Mouse (Mus musculus): Measurements from ENCODE around the gene Ppm1g. TPM values are rescaled to one million over a fixed set of nuclear protein-coding genes. Genes with fewer than 3 reads are reported as not detected.

The Ppm1g gene
- polyA plus RNA-seq, 1 experiment, result not detected

DNA sequence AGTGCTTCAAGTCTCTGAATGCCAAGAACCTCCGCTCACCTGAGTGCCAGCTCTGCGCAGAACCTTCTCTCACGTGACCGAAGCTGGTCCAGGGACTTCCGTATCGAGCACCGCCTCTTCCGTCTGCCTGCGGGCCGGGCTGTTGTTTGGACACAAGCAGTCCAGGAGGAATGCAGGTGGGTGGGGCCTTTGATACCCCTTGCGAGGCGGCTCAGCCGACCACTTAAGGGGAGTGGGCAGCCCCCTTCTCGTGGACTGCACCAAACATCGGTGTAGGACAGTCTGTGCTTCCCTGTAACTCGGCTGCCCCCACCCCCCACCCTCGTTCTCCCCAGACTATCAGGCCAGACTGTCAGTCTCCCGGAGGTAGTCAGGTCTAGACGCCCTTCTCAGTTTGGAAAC, 66.3 kb downstream of the Ppm1g start, which contains the start of gene Mpv17:
Mpv17 (minus strand) TSS at position 100 of the 402 bp plus-strand sequence.
- peak; percentile 77 for TF ChIP-seq POLR2A (IDR thresholded peaks at IDR 0.05; ENCODE audit: insufficient read depth, low read depth, low read length)
- TF ChIP-seq CTCF (IDR thresholded peaks at IDR 0.05; ENCODE audit: insufficient read depth, low read depth, low read length), result no peak
- Histone ChIP-seq H3K27ac (ENCODE audit: insufficient read depth, low read depth, low read length) (0 out of 2 replicates have a peak within 1 kb of the TSS, but pooled peaks have one; percentile 10), H3K4me3 (ENCODE audit: insufficient read depth, low read depth, low read length) (peak within 1 kb of the TSS; percentile 64), H3K4me1 (ENCODE audit: control insufficient read depth, insufficient read depth, low read length) (peaks cover 5% of the 10 kb centered on the region)
- WGBS, result 0% methylated on average over 19 of the region's 19 CpGs

DNA sequence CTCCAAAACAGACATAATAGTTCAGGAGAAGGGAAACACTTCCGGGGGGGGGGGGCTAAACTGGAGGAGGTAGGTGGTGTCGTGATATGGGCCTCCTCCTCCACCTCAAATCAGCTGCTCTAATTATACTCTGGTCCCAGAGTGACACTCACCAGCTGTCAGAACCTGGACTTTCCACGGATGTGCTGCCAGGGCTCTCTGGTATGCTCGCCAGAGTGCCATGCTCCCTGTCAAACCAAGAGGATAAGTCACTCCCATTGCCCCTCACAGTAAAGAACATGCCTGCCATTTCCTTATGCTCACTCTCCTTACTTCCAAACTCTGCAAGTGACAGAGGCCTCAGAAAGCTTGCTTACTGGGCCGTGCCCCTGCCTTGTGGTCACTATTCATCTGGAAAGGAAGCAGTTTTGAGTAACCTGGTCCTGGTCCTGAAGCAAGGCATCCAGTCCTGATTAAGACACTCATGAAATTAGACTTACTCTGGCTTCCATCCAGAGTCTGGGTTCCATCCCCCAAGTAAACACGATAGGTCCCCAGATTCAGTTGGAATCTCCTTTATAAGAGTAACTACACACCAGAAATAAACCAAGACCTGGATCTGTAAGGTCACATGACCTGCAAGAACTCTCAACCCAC, 66.9 kb downstream of the Ppm1g start:
- peak overlapping the region; percentile 64 for H3K4me3 ChIP-seq (ENCODE audit: insufficient read depth, low read depth, low read length)
- peaks cover 5% of the 10 kb centered on the region for H3K4me1 ChIP-seq (ENCODE audit: control insufficient read depth, insufficient read depth, low read length)
- TF ChIP-seq POLR2A (IDR thresholded peaks at IDR 0.05; ENCODE audit: insufficient read depth, low read depth, low read length) (no peak), CTCF (IDR thresholded peaks at IDR 0.05; ENCODE audit: insufficient read depth, low read depth, low read length) (no peak)
- 23% methylated on average over 6 of the region's 6 CpGs for WGBS
- H3K27ac ChIP-seq (ENCODE audit: insufficient read depth, low read depth, low read length), result no peak overlapping the region

Other genes starting within 250 kb of the Ppm1g start
- not detected in 2 replicates for gene Atraid, start 172.4 kb downstream of the Ppm1g start, polyA plus RNA-seq (2012; ENCODE audit: insufficient read depth, insufficient read length, low replicate concordance, missing spikeins)
- gene Slc5a6, start 171.8 kb downstream of the Ppm1g start, polyA plus RNA-seq (2012; ENCODE audit: insufficient read depth, insufficient read length, low replicate concordance, missing spikeins), result not detected in 2 replicates
- not detected in 2 replicates for gene Cad, start 165.9 kb downstream of the Ppm1g start, polyA plus RNA-seq (2012; ENCODE audit: insufficient read depth, insufficient read length, low replicate concordance, missing spikeins)
- not detected in 2 replicates for gene Dnajc5g, start 114.4 kb downstream of the Ppm1g start, polyA plus RNA-seq (2012; ENCODE audit: insufficient read depth, insufficient read length, low replicate concordance, missing spikeins)
- gene Slc30a3, start 112.5 kb downstream of the Ppm1g start, polyA plus RNA-seq (2012; ENCODE audit: insufficient read depth, insufficient read length, low replicate concordance, missing spikeins), result not detected in 2 replicates
- not detected in 2 replicates for gene Trim54, start 104.0 kb downstream of the Ppm1g start, polyA plus RNA-seq (2012; ENCODE audit: insufficient read depth, insufficient read length, low replicate concordance, missing spikeins)
- not detected in 2 replicates for gene Ucn, start 81.9 kb downstream of the Ppm1g start, polyA plus RNA-seq (2012; ENCODE audit: insufficient read depth, insufficient read length, low replicate concordance, missing spikeins)
- gene Mpv17, start 66.4 kb downstream of the Ppm1g start, polyA plus RNA-seq (2012; ENCODE audit: insufficient read depth, insufficient read length, low replicate concordance, missing spikeins), result not detected in 2 replicates
- not detected in 2 replicates for gene Gm29609, start 40.8 kb downstream of the Ppm1g start, polyA plus RNA-seq (2012; ENCODE audit: insufficient read depth, insufficient read length, low replicate concordance, missing spikeins)
- gene Gtf3c2, start 40.5 kb downstream of the Ppm1g start, polyA plus RNA-seq (2012; ENCODE audit: insufficient read depth, insufficient read length, low replicate concordance, missing spikeins), result not detected in 2 replicates
- gene Snx17, start 27.5 kb downstream of the Ppm1g start, polyA plus RNA-seq (2012; ENCODE audit: insufficient read depth, insufficient read length, low replicate concordance, missing spikeins), result not detected in 2 replicates
- gene Eif2b4, start 27.3 kb downstream of the Ppm1g start, polyA plus RNA-seq (2012; ENCODE audit: insufficient read depth, insufficient read length, low replicate concordance, missing spikeins), result not detected in 2 replicates
- not detected in 2 replicates for gene Zfp513, start 18.4 kb downstream of the Ppm1g start, polyA plus RNA-seq (2012; ENCODE audit: insufficient read depth, insufficient read length, low replicate concordance, missing spikeins)
- 272 TPM in 1 of 2 replicates, not detected in the other for gene Nrbp1, start 20.2 kb upstream of the Ppm1g start, polyA plus RNA-seq (2012; ENCODE audit: insufficient read depth, insufficient read length, low replicate concordance, missing spikeins)
- not detected in 2 replicates for gene Gm9970, start 20.5 kb upstream of the Ppm1g start, polyA plus RNA-seq (2012; ENCODE audit: insufficient read depth, insufficient read length, low replicate concordance, missing spikeins)
- not detected in 2 replicates for gene Krtcap3, start 31.0 kb upstream of the Ppm1g start, polyA plus RNA-seq (2012; ENCODE audit: insufficient read depth, insufficient read length, low replicate concordance, missing spikeins)
- not detected in 2 replicates for gene Ift172, start 70.4 kb upstream of the Ppm1g start, polyA plus RNA-seq (2012; ENCODE audit: insufficient read depth, insufficient read length, low replicate concordance, missing spikeins)
- not detected in 2 replicates for gene Fndc4, start 75.4 kb upstream of the Ppm1g start, polyA plus RNA-seq (2012; ENCODE audit: insufficient read depth, insufficient read length, low replicate concordance, missing spikeins)
- gene Gckr, start 76.8 kb upstream of the Ppm1g start, polyA plus RNA-seq (2012; ENCODE audit: insufficient read depth, insufficient read length, low replicate concordance, missing spikeins), result not detected in 2 replicates
- gene Zfp512, start 231.7 kb upstream of the Ppm1g start, polyA plus RNA-seq (2012; ENCODE audit: insufficient read depth, insufficient read length, low replicate concordance, missing spikeins), result not detected in 2 replicates